Mouse (Mus musculus) intestine, embryonic 16.5 days (tissue): ENCODE data around the gene Gm21983. TPM values are rescaled to one million over a fixed set of nuclear protein-coding genes. Genes with fewer than 3 reads are reported as not detected.

Experiments
- ATAC-seq: fragments of 200-750 bp; cut with Nextera tagmentation; 2 replicates; pipeline ENCODE4 v1.8.0; 2017; ENCODE audit warnings: moderate TSS enrichment, moderate library complexity
- H3K27ac ChIP-seq: fragments of 300-500 bp; sonication (generic); 2 replicates; pipeline ENCODE4 v1.5.1; 2014; ENCODE audit warnings: mild to moderate bottlenecking, low read length
- H3K27me3 ChIP-seq: fragments of 300-500 bp; sonication (generic); replicated peaks from 2 replicates; pipeline ENCODE4 v1.6.1; 2014; ENCODE audit warnings: low read length, control low read depth, mixed read lengths; ENCODE audit not compliant: control insufficient read depth, insufficient read depth
- H3K36me3 ChIP-seq: fragments of 300-500 bp; sonication (generic); 2 replicates; pipeline ENCODE4 v1.6.1; 2014; ENCODE audit warnings: low read length, control low read depth; ENCODE audit not compliant: control insufficient read depth, insufficient read depth
- H3K4me1 ChIP-seq: fragments of 300-500 bp; sonication (generic); 2 replicates; pipeline ENCODE4 v1.6.1; 2014; ENCODE audit warnings: low read length, control low read depth, mixed read lengths; ENCODE audit not compliant: control insufficient read depth, insufficient read depth
- H3K4me2 ChIP-seq: fragments of 300-500 bp; sonication (generic); 2 replicates; pipeline ENCODE4 v1.6.1; 2014; ENCODE audit warnings: low read depth, low read length, control low read depth
- H3K4me3 ChIP-seq: fragments of 300-500 bp; sonication (generic); 2 replicates; pipeline ENCODE4 v1.5.1; 2014; ENCODE audit warnings: mild to moderate bottlenecking, low read length
- H3K9ac ChIP-seq: fragments of 300-500 bp; sonication (generic); 2 replicates; pipeline ENCODE4 v1.6.1; 2014; ENCODE audit warnings: low read depth, low read length
- H3K9me3 ChIP-seq: fragments of 300-500 bp; sonication (generic); 2 replicates; pipeline ENCODE4 v1.6.1; 2016; ENCODE audit warnings: low read length, control low read depth; ENCODE audit not compliant: control insufficient read depth
- WGBS: fragments of 180-500 bp; shearing (Covaris S2); extraction: QIAGEN DNeasy Blood & Tissue Kit; methylation state at CpG from one replicate; pipeline ENCODE4 v1.1.7; 2014; 5-methylcytosine and 5-hydroxymethylcytosine counted together
- microRNA counts: library from miRNA; unstranded; fragments of <30 nt; microRNA quantifications from one replicate; lab custom pipeline; 2016
- microRNA-seq: library from miRNA; unstranded; fragments of <30 nt; microRNA quantifications from one replicate; pipeline ENCODE4, GENCODE M21; 2016
- polyA plus RNA-seq: library from polyadenylated mRNA; unstranded; fragments of >200 nt; fragmentation: Nextera tagmentation; extraction: Ambion mirVana; gene quantifications from 2 replicates; pipeline ENCODE4 v1.2.1, GENCODE M21; 2015

The Gm21983 gene
- polyA plus RNA-seq, 1 experiment from 2014 or later: not detected

DNA sequence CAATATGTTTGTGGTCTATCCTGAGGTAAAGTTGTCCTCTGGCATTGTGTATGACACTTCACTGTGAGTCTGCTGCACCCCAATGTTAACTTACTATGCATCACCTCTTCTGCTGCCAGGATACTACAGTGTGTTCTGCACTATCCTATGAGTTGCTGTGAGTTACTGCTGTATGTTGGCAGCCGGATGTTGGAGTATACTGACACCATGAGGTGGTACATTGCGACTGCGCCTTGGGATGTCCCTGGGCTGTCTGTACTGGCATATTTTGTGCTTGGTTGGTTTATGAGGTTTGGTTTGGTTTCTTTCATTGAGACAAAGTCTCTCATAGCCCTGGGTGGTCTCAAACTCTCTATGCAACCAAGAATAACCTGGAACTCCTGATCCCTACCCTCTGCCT lies 52.7 kb downstream of the Gm21983 start:
- no peak overlapping the region for H3K9ac ChIP-seq
- no peak overlapping the region for H3K4me3 ChIP-seq
- peak; percentile 68 for ATAC-seq
- H3K27me3 ChIP-seq: no peaks in the 10 kb centered on the region
- H3K4me1 ChIP-seq: peaks cover 5% of the 10 kb centered on the region; the same call in 1 of the 2 replicates
- no peaks in the 10 kb centered on the region for H3K36me3 ChIP-seq
- H3K4me2 ChIP-seq: no peak overlapping the region
- WGBS: 54% methylated on average over 3 of the region's 3 CpGs
- 0 out of 2 replicates have a peak, but pooled peaks cover 3% of the 10 kb centered on the region for H3K9me3 ChIP-seq
- no peak overlapping the region for H3K27ac ChIP-seq

DNA sequence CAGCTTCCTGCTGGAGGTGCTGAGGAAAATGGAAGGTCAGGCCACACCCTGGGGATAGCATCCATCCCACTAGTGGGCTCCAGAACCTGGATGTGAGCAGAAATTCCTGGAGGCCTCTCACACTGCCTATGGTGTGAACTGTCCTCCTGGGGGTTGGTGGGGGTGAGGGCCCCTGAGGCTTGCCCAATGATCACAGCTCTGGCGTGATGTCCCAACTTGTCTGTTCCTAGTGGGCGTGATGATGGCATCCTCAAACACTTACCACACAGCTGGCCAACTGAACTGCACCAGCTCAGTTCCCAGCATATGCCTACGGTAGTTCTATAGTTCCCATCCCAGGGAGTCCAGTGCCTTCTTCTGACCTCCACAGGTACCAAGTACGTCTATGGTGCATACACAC lies 55.9 kb downstream of the Gm21983 start:
- Histone ChIP-seq H3K4me2 (no peak overlapping the region), H3K27me3 (no peaks in the 10 kb centered on the region), H3K4me1 (no peaks in the 10 kb centered on the region), H3K4me3 (no peak overlapping the region), H3K9me3 (no peaks in the 10 kb centered on the region), H3K9ac (no peak overlapping the region), H3K36me3 (no peaks in the 10 kb centered on the region), H3K27ac (no peak overlapping the region)
- 89% methylated on average over 4 of the region's 4 CpGs for WGBS
- ATAC-seq: no peak

DNA sequence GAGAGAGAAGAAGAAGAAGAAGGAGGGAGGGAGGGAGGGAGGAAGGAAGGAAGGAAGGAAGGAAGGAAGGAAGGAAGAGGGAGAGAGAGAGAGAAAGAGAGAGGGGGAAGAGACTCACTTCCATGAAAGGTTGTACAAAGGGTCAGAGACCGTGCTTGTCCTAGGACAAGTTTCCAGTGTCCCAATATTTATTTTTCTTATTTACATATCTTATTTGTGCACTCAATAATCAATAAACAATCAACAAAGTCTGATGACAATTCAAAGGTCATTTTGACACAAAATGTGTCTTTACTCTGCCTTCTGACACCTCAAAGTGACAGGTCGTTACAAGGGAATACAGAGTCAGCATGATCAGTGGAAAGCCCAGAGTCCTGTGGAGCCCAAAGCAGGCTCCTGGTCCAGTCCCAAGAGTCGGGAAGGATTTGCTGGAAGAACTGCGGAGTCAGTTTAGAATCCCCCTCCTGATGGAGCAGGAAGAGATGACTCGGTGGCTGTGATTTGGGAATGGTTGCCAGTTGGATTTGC lies 56.5 kb downstream of the Gm21983 start:
- Histone ChIP-seq H3K27me3 (no peaks in the 10 kb centered on the region), H3K4me2 (no peak overlapping the region), H3K9me3 (no peaks in the 10 kb centered on the region), H3K9ac (no peak overlapping the region), H3K36me3 (no peaks in the 10 kb centered on the region), H3K4me1 (no peaks in the 10 kb centered on the region), H3K4me3 (no peak overlapping the region), H3K27ac (no peak overlapping the region)
- 67% methylated on average over 5 of the region's 5 CpGs for WGBS
- no peak for ATAC-seq

DNA sequence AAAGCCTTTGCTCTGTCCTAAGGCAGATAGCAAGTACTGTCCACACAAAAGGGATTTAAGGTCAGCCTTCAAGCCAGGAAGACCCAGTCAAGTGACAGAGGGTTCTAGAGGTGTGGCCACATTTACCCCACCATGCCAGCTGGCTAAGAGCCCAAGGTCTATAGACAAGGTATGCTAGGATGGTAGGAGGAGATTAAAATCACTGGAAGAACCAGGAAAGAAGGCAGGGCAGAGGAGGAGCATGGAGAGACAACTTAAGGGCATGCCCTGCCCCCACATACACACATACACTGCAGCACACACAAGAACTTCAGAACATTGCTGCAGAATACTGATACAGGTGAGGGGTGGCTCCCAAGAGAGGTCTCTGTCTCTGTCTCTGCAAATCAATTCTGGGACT lies 61.2 kb downstream of the Gm21983 start, which contains the start of gene Cyp2f2:
Gene Cyp2f2 (plus strand): TSS at position 234 of the 400 bp plus-strand sequence.
- Histone ChIP-seq H3K27ac (no peak within 1 kb of the TSS), H3K9ac (no peak within 1 kb of the TSS), H3K27me3 (no peaks in the 10 kb centered on the region), H3K9me3 (no peaks in the 10 kb centered on the region), H3K4me1 (no peaks in the 10 kb centered on the region), H3K4me3 (no peak within 1 kb of the TSS), H3K4me2 (no peak within 1 kb of the TSS), H3K36me3 (no peaks in the 10 kb centered on the region)
- no peak for ATAC-seq

MicroRNA genes within 50 kb of the gene (microRNA counts, 519-probe panel; counts per million panel counts)
- microRNA mmu-miR-1191 (lab: Ali Mortazavi, UCI): 726 counts per million, percentile 2 among the panel's probes with 10 or more counts

Small RNA genes within 50 kb of the gene (microRNA-seq; reads per million reads assigned to microRNA genes)
- gene Mir1191: 2.3 reads per million, percentile 2 among the genes with 10 or more reads in this experiment
- 1.4 reads per million for gene Mir3101

Other genes with a start within 250 kb of the Gm21983 start
- not detected in 2 replicates for gene Cyp2a22, start 241.7 kb downstream of the Gm21983 start, polyA plus RNA-seq
- 0.23 TPM in 1 of 2 replicates, not detected in the other for gene Cyp2a12, start 152.0 kb downstream of the Gm21983 start, polyA plus RNA-seq
- 0.17 TPM in 1 of 2 replicates, not detected in the other for gene Cyp2f2, start 61.2 kb downstream of the Gm21983 start, polyA plus RNA-seq
- 0.09 TPM in 1 of 2 replicates, not detected in the other for gene Cyp2t4, start 27.4 kb downstream of the Gm21983 start, polyA plus RNA-seq
- 66.1 and 72.4 TPM in 2 replicates for gene Egln2, start 14.3 kb downstream of the Gm21983 start, polyA plus RNA-seq
- 69.9 and 70.1 TPM in 2 replicates for gene Rab4b, start 2.2 kb downstream of the Gm21983 start, polyA plus RNA-seq
- gene Mia, start 71 bp upstream of the Gm21983 start, polyA plus RNA-seq: 3.8 and 5.1 TPM in 2 replicates
- gene BC024978, start 14.7 kb upstream of the Gm21983 start, polyA plus RNA-seq: 2.8 and 2.9 TPM in 2 replicates
- 227 and 251 TPM in 2 replicates for gene Snrpa, start 15.2 kb upstream of the Gm21983 start, polyA plus RNA-seq
- 8.3 and 9.5 TPM in 2 replicates for gene Itpkc, start 47.6 kb upstream of the Gm21983 start, polyA plus RNA-seq
- gene Coq8b, start 51.9 kb upstream of the Gm21983 start, polyA plus RNA-seq: 25.5 and 26.3 TPM in 2 replicates
- gene Numbl, start 77.3 kb upstream of the Gm21983 start, polyA plus RNA-seq: 9.1 and 10.8 TPM in 2 replicates
- gene Ltbp4, start 156.6 kb upstream of the Gm21983 start, polyA plus RNA-seq: 70.2 and 79.2 TPM in 2 replicates
- 35.6 and 37.8 TPM in 2 replicates for gene Shkbp1, start 174.9 kb upstream of the Gm21983 start, polyA plus RNA-seq
- 1.6 TPM in 1 of 2 replicates, not detected in the other for gene Gm20479, start 176.3 kb upstream of the Gm21983 start, polyA plus RNA-seq